8 mouse cellular contexts compared by ENCODE assay signal in the genomic region with DNA sequence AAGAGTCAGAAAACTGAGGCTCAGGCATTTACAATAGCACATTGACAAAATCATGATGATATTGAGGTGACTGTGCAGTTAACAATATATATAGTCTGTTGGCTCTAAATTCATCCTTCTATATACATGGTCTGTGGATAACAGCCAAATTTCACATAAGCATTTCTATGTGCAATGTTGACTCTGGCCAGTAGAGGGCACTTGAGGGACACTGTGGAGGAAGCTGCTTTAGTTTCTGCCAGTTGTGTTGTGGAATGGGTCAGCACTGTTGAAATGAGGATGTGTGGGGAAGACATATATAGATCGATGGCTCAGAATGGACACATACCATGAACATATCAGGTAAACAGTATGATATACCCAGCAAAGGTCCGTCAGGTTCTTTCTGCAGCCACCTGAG. TPM values are rescaled to one million over a fixed set of nuclear protein-coding genes. Genes with fewer than 3 reads are reported as not detected.
DNase-seq lines count a peak whose midpoint lies in the region.

No protein-coding gene starts in this region.

- 64% methylated on average over 2 of the region's 2 CpGs for WGBS in heart, embryonic 10.5 days

- DNase-seq in heart, embryonic 10.5 days (ENCODE audit: low spot score), result peak; percentile 76
- no peak for DNase-seq in heart, adult 11 months
- DNase-seq in 416B (ENCODE audit: low read depth), result peak; percentile 26
- DNase-seq in adrenal gland, adult 2 months, result peak; percentile 30
- peak; percentile 31 for DNase-seq in embryo, embryonic 9.5 days (ENCODE audit: extremely low spot score)
- DNase-seq in kidney, postnatal 36 days, result peak; percentile 27 to 61
- peak; percentile 41 for DNase-seq in lung, postnatal 14 days
- DNase-seq in natural killer cell, adult 2 months (ENCODE audit: low spot score in 2 of 2), result no peak

- no peaks in the 10 kb centered on the region for H3K36me3 ChIP-seq in heart, embryonic 10.5 days

- no peaks in the 10 kb centered on the region for H3K4me1 ChIP-seq in heart, embryonic 10.5 days

- no peaks in the 10 kb centered on the region; the same call in 1 of the 2 replicates for H3K9me3 ChIP-seq in heart, embryonic 10.5 days

- H3K27ac ChIP-seq in heart, embryonic 10.5 days, result no peak overlapping the region

- H3K4me3 ChIP-seq in heart, embryonic 10.5 days, result no peak overlapping the region

- H3K27me3 ChIP-seq in heart, embryonic 10.5 days (ENCODE audit: insufficient read depth, poor library complexity, severe bottlenecking), result no peaks in the 10 kb centered on the region

RNA-seq across cellular contexts. Expression of gene Hs6st2, which starts 54.8 kb away (rescaled TPM):
- polyA plus RNA-seq in heart, embryonic 10.5 days (2016; fragmentation: Nextera tagmentation; extraction: Ambion mirVana), result 33.0 and 36.3 TPM in 2 replicates
- total RNA-seq in adrenal gland, adult 2 months (2021), result 1 to 10 TPM; 1.3 to 3.2 TPM
- polyA plus RNA-seq in adrenal gland, adult 2 months (2012; rRNA removed), result 9.1 and 12.3 TPM in 2 replicates

Comparison
In these comparisons a context has a peak if more than half of its experiments do, and no peak if none do; other contexts are left out.
1. DNase-seq: peak in heart, embryonic 10.5 days (single experiment), 416B (single experiment), adrenal gland, adult 2 months (single experiment), embryo, embryonic 9.5 days (single experiment), kidney, postnatal 36 days (2 of 2) and lung, postnatal 14 days (single experiment); none in heart, adult 11 months (single experiment) and natural killer cell, adult 2 months (0 of 2).